Mouse (Mus musculus): ENCODE measurements around the gene Gm16451. TPM values are rescaled to one million over a fixed set of nuclear protein-coding genes. Genes with fewer than 3 reads are reported as not detected.
"Not testable (repeated sequence)": the region's sequence is repeated elsewhere in the genome, so short reads cannot be mapped to it uniquely, and the experiment has no call there.

Gm16451 gene
- not detected in 2 replicates for polyA plus RNA-seq (2016; fragmentation: Nextera tagmentation; extraction: Ambion mirVana)

DNA sequence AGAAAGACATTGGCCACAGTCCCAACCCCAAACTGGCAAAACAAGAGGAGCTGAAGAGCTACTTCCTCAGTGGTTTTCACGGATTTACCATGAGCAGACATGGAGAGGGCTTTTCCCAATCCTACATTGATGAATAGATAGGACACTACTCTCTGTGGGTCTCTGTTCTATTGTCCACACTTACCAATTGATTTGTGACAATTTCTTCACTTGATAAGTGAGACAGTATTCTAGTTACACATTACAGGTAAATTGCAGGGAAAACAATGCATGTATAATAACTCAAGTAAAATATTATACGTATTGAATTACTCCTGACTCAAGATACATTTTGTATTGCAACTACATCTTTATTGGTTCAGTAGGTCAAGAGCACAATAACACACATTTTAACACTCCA, at the start of gene Gm16451:
Gene Gm16451, minus strand, starts transcription at position 101 of the 400 bp plus-strand sequence.
- H3K4me1 ChIP-seq; H3K27me3 ChIP-seq (replicated peaks; ENCODE audit: low read depth, poor library complexity, severe bottlenecking); H3K27ac ChIP-seq (replicated peaks); H3K4me3 ChIP-seq; DNase-seq (ENCODE audit: low spot score); H3K36me3 ChIP-seq (replicated peaks); H3K9me3 ChIP-seq: not testable (repeated sequence)
- no CpG with 5 or more reads among the region's 2 CpGs for WGBS

GRCm38 (mm10) chr7:22163935-22164334, 45.9 kb upstream of the Gm16451 start, which contains the start of gene Vmn1r142:
Gene Vmn1r142, minus strand, starts transcription at chr7:22164035.
- not testable (repeated sequence) for H3K27ac ChIP-seq (replicated peaks); H3K4me1 ChIP-seq; H3K9me3 ChIP-seq; DNase-seq (ENCODE audit: low spot score); H3K36me3 ChIP-seq (replicated peaks); H3K4me3 ChIP-seq; H3K27me3 ChIP-seq (replicated peaks; ENCODE audit: low read depth, poor library complexity, severe bottlenecking)
- WGBS: no CpG with 5 or more reads among the region's 3 CpGs

GRCm38 (mm10) chr7:22134641-22135040, 16.6 kb upstream of the Gm16451 start, which contains the start of gene Gm10666:
Gene Gm10666, minus strand, starts transcription at chr7:22134741.
- not testable (repeated sequence) for H3K9me3 ChIP-seq; H3K4me1 ChIP-seq; H3K27ac ChIP-seq (replicated peaks); DNase-seq (ENCODE audit: low spot score); H3K4me3 ChIP-seq; H3K27me3 ChIP-seq (replicated peaks; ENCODE audit: low read depth, poor library complexity, severe bottlenecking); H3K36me3 ChIP-seq (replicated peaks)
- no CpG with 5 or more reads among the region's 5 CpGs for WGBS

GRCm38 (mm10) chr7:22068757-22069156, 49.3 kb downstream of the Gm16451 start, which contains the start of gene Vmn1r139:
Gene Vmn1r139, plus strand, starts transcription at chr7:22069057.
- H3K4me1 ChIP-seq; H3K27ac ChIP-seq (replicated peaks); H3K36me3 ChIP-seq (replicated peaks); H3K4me3 ChIP-seq; H3K9me3 ChIP-seq; H3K27me3 ChIP-seq (replicated peaks; ENCODE audit: low read depth, poor library complexity, severe bottlenecking); DNase-seq (ENCODE audit: low spot score): not testable (repeated sequence)
- no CpG with 5 or more reads among the region's 7 CpGs for WGBS

Other genes starting within 250 kb of the Gm16451 start
- gene Gm5891, start 197.0 kb downstream of the Gm16451 start, polyA plus RNA-seq (2016; fragmentation: Nextera tagmentation; extraction: Ambion mirVana): not detected in 2 replicates
- gene Vmn1r137, start 123.7 kb downstream of the Gm16451 start, polyA plus RNA-seq (2016; fragmentation: Nextera tagmentation; extraction: Ambion mirVana): not detected in 2 replicates
- not detected in 2 replicates for gene Vmn1r138, start 89.3 kb downstream of the Gm16451 start, polyA plus RNA-seq (2016; fragmentation: Nextera tagmentation; extraction: Ambion mirVana)
- not detected in 2 replicates for gene Gm6176, start 61.9 kb downstream of the Gm16451 start, polyA plus RNA-seq (2016; fragmentation: Nextera tagmentation; extraction: Ambion mirVana)
- not detected in 2 replicates for gene Vmn1r139, start 49.2 kb downstream of the Gm16451 start, polyA plus RNA-seq (2016; fragmentation: Nextera tagmentation; extraction: Ambion mirVana)
- gene Gm10666, start 16.5 kb upstream of the Gm16451 start, polyA plus RNA-seq (2016; fragmentation: Nextera tagmentation; extraction: Ambion mirVana): not detected in 2 replicates
- gene Vmn1r142, start 45.8 kb upstream of the Gm16451 start, polyA plus RNA-seq (2016; fragmentation: Nextera tagmentation; extraction: Ambion mirVana): not detected in 2 replicates
- gene Vmn1r143, start 71.1 kb upstream of the Gm16451 start, polyA plus RNA-seq (2016; fragmentation: Nextera tagmentation; extraction: Ambion mirVana): not detected in 2 replicates
- not detected in 2 replicates for gene Gm8653, start 83.0 kb upstream of the Gm16451 start, polyA plus RNA-seq (2016; fragmentation: Nextera tagmentation; extraction: Ambion mirVana)
- gene Gm8453, start 111.2 kb upstream of the Gm16451 start, polyA plus RNA-seq (2016; fragmentation: Nextera tagmentation; extraction: Ambion mirVana): not detected in 2 replicates
- not detected in 2 replicates for gene Gm4187, start 211.5 kb upstream of the Gm16451 start, polyA plus RNA-seq (2016; fragmentation: Nextera tagmentation; extraction: Ambion mirVana)

Data from embryonic facial prominence, embryonic 10.5 days (tissue).